Mouse (Mus musculus) spleen, adult 2 months (tissue): Measurements from ENCODE around the gene Cks1b.

Experiments
- CTCF ChIP-seq: fragments of 200-500 bp; IDR thresholded peaks from 2 replicates; pipeline ENCODE4 v1.5.1; 2011; ENCODE audit warnings: mild to moderate bottlenecking, inconsistent platforms; ENCODE audit not compliant: insufficient read depth, insufficient read length, insufficient replicate concordance; ENCODE audit errors: extremely low read depth
- POLR2A ChIP-seq: fragments of 200-500 bp; IDR thresholded peaks from 2 replicates; pipeline ENCODE4 v1.6.1; 2011; ENCODE audit warnings: low read depth, low read length, inconsistent platforms

DNA sequence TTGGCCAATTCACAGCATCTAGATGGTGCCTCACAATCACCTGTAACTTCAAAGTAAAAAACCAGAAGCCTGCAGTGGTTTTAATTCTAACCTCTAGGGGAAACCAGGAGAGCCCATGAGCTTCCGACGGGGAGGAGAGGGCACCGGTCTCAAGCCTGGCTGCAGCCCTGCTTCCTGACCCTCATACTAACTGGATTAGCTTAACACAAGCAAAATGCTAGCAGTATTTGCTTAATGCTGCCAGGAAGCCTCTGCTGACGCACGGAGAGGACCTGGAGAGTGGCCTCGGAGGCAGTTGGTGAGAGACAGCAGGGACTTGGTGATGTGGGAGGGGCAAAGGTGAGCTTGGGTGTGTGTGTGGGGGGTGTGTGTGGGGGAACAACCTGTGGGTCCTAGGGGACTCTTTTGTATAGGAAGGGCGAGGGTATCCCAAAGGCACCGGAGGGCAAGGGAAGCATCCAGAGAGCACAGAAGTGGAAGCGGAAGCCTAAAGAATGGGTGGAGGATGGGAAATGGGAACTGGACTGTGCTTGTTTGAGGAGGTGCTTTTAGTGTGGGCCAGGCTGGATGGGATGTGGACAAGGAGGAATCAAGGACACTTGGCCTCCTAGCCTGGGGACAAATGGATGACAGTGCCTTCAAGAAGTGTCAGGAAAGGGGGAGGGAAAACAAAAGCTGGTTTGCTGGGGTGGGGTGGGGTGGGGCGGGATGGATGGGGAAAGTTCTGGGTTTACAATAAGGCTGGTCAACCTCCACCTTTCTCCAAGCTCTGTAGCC is 36.4 kb upstream of the Cks1b start, which contains the start of gene Pmvk:
- TF ChIP-seq CTCF (no peak), POLR2A (no peak)
